Mouse (Mus musculus) limb, embryonic 13.5 days (tissue): ENCODE data around the gene Plekha5. TPM values are rescaled to one million over a fixed set of nuclear protein-coding genes. Genes with fewer than 3 reads are reported as not detected.
"Not testable (repeated sequence)": the region's sequence is repeated elsewhere in the genome, so short reads cannot be mapped to it uniquely, and the experiment has no call there.

Experiments
- ATAC-seq: fragments of 200-750 bp; cut with Nextera tagmentation; 2 replicates; pipeline ENCODE4 v1.8.0; 2017; ENCODE audit warnings: low read depth, moderate number of reproducible peaks, moderate TSS enrichment; ENCODE audit not compliant: low FRiP score
- H3K27ac ChIP-seq: fragments of 300-500 bp; sonication (generic); 2 replicates; pipeline ENCODE4 v1.5.1; 2015; ENCODE audit warnings: inconsistent platforms, mild to moderate bottlenecking, moderate library complexity
- H3K27me3 ChIP-seq: fragments of 300-500 bp; sonication (generic); 2 replicates; pipeline ENCODE4 v1.6.1; 2015; ENCODE audit warnings: mild to moderate bottlenecking, inconsistent platforms
- H3K36me3 ChIP-seq: fragments of 300-500 bp; sonication (generic); 2 replicates; pipeline ENCODE4 v1.6.1; 2015; ENCODE audit warnings: inconsistent platforms, mild to moderate bottlenecking, moderate library complexity
- H3K4me1 ChIP-seq: fragments of 300-500 bp; sonication (generic); 2 replicates; pipeline ENCODE4 v1.6.1; 2015; ENCODE audit warnings: inconsistent platforms
- H3K4me2 ChIP-seq: fragments of 300-500 bp; sonication (generic); replicated peaks from 2 replicates; pipeline ENCODE4 v1.6.1; 2015; ENCODE audit warnings: inconsistent platforms, mild to moderate bottlenecking, moderate library complexity
- H3K4me3 ChIP-seq: fragments of 300-500 bp; sonication (generic); 2 replicates; pipeline ENCODE4 v1.5.1; 2015; ENCODE audit warnings: moderate library complexity, mild to moderate bottlenecking, inconsistent platforms
- H3K9ac ChIP-seq: fragments of 300-500 bp; sonication (generic); 2 replicates; pipeline ENCODE4 v1.6.1; 2015; ENCODE audit warnings: mild to moderate bottlenecking, inconsistent platforms
- H3K9me3 ChIP-seq: fragments of 300-500 bp; sonication (generic); 2 replicates; pipeline ENCODE4 v1.6.1; 2016; ENCODE audit warnings: inconsistent platforms
- WGBS: fragments of 180-500 bp; shearing (Covaris S2); methylation state at CpG from one replicate; pipeline ENCODE4 v1.1.7; 2015; 5-methylcytosine and 5-hydroxymethylcytosine counted together
- polyA plus RNA-seq: library from polyadenylated mRNA; unstranded; fragments of >200 nt; fragmentation: Nextera tagmentation; extraction: Ambion mirVana; gene quantifications from 2 replicates; pipeline ENCODE4 v1.2.1, GENCODE M21; 2015

Plekha5 gene
- polyA plus RNA-seq, 1 experiment from 2014 or later, result 46.7 TPM

GRCm38 (mm10) chr6:140517188-140517587 is 93.3 kb downstream of the Plekha5 start:
- Histone ChIP-seq H3K9ac (no peak overlapping the region), H3K27ac (no peak overlapping the region), H3K9me3 (no peaks in the 10 kb centered on the region), H3K27me3 (no peaks in the 10 kb centered on the region), H3K4me2 (no peak overlapping the region), H3K4me3 (no peak overlapping the region), H3K4me1 (peaks cover 56% of the 10 kb centered on the region), H3K36me3 (no peaks in the 10 kb centered on the region)
- 77% methylated on average over 1 of the region's 1 CpGs for WGBS
- no peak for ATAC-seq

DNA sequence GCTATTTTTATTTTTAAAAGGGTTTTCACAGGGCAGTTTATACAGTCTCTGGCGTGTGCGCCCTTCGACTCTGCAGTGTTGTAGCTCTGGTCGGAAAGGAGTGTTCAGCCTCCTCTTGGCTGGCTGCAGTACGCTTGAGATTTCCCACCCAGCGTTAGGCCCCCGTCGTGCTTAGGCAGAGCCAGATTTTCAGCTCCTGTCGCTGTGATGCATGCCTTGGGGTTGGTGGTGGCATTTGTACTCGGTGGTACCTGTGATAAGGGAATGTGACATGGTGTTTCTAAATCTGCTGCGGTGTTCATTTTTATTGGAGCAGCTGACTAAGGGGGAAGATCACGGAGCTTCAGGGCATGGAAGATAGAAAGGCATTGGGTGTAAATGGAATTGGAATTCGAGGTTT is 95.2 kb downstream of the Plekha5 start:
- Histone ChIP-seq H3K9me3 (no peaks in the 10 kb centered on the region), H3K9ac (no peak overlapping the region; the same call in none of the 2 replicates), H3K27me3 (no peaks in the 10 kb centered on the region), H3K4me1 (peaks cover 51% of the 10 kb centered on the region), H3K4me3 (no peak overlapping the region), H3K27ac (peak overlapping the region; percentile 65; the same call in 1 of the 2 replicates), H3K36me3 (no peaks in the 10 kb centered on the region), H3K4me2 (peak overlapping the region; percentile 32)
- 22% methylated on average over 13 of the region's 13 CpGs for WGBS
- no peak for ATAC-seq

- Histone ChIP-seq H3K9me3 (no peaks in the 10 kb centered on the region), H3K4me3 (no peak overlapping the region), H3K27ac (peak overlapping the region; percentile 65; the same call in 1 of the 2 replicates), H3K36me3 (no peaks in the 10 kb centered on the region), H3K4me2 (peak overlapping the region; percentile 32), H3K27me3 (no peaks in the 10 kb centered on the region), H3K4me1 (peaks cover 47% of the 10 kb centered on the region), H3K9ac (peak overlapping the region; percentile 21; the same call in 1 of the 2 replicates)
- ATAC-seq, result no peak; the same call in 1 of the 2 replicates
- WGBS, result 13% methylated on average over 10 of the region's 10 CpGs
These were observed 95.8 kb downstream of the Plekha5 start for GRCm38 (mm10) chr6:140519488-140520159.

- H3K4me3 ChIP-seq, result no peak overlapping the region
- no peak overlapping the region for H3K27ac ChIP-seq
- H3K27me3 ChIP-seq, result no peaks in the 10 kb centered on the region
- peaks cover 44% of the 10 kb centered on the region for H3K4me1 ChIP-seq
- no peak for ATAC-seq
- H3K9me3 ChIP-seq, result no peaks in the 10 kb centered on the region
- H3K9ac ChIP-seq, result no peak overlapping the region
- 57% methylated on average over 6 of the region's 6 CpGs for WGBS
- H3K4me2 ChIP-seq, result no peak overlapping the region
- H3K36me3 ChIP-seq, result peaks cover 5% of the 10 kb centered on the region; the same call in 1 of the 2 replicates
These were observed 97.1 kb downstream of the Plekha5 start for GRCm38 (mm10) chr6:140520961-140521360.

GRCm38 (mm10) chr6:140521832-140522231 is 98.0 kb downstream of the Plekha5 start:
- no peak for ATAC-seq
- Histone ChIP-seq H3K9me3 (no peaks in the 10 kb centered on the region), H3K27me3 (no peaks in the 10 kb centered on the region), H3K27ac (no peak overlapping the region), H3K4me3 (no peak overlapping the region), H3K4me2 (no peak overlapping the region), H3K9ac (no peak overlapping the region), H3K36me3 (peaks cover 10% of the 10 kb centered on the region), H3K4me1 (peaks cover 44% of the 10 kb centered on the region)
- WGBS, result 70% methylated on average over 5 of the region's 5 CpGs

GRCm38 (mm10) chr6:140523600-140523999 is 99.7 kb downstream of the Plekha5 start:
- Histone ChIP-seq H3K4me3 (no peak overlapping the region), H3K27me3 (no peaks in the 10 kb centered on the region), H3K9me3 (no peaks in the 10 kb centered on the region), H3K9ac (no peak overlapping the region), H3K4me2 (no peak overlapping the region), H3K27ac (no peak overlapping the region), H3K36me3 (peaks cover 25% of the 10 kb centered on the region), H3K4me1 (peaks cover 40% of the 10 kb centered on the region)
- WGBS, result 65% methylated on average over 4 of the region's 4 CpGs
- ATAC-seq, result no peak

GRCm38 (mm10) chr6:140528414-140528813 is 104.6 kb downstream of the Plekha5 start:
- Histone ChIP-seq H3K27me3 (no peaks in the 10 kb centered on the region), H3K9me3 (no peaks in the 10 kb centered on the region), H3K4me2 (no peak overlapping the region), H3K4me1 (0 out of 2 replicates have a peak, but pooled peaks cover 3% of the 10 kb centered on the region), H3K36me3 (peaks cover 56% of the 10 kb centered on the region), H3K27ac (no peak overlapping the region), H3K9ac (no peak overlapping the region), H3K4me3 (no peak overlapping the region)
- ATAC-seq, result no peak
- WGBS, result 88% methylated on average over 6 of the region's 6 CpGs

DNA sequence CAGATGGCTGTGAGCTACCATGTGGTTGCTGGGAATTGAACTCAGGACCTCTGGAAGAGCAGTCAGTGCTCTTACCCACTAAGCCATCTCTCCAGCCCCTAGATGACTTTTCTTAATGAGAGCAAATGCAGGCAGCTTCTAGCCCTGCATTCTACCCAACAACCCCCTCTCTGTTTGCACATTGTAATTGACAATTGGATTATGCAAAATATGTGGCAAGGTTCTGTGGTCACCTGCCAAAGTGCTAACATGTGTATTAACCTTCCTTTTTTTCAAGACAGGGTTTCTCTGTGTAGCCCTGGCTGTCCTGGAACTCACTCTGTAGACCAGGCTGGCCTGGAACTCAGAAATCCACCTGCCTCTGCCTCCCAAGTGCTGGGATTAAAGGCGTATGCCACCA is 109.0 kb downstream of the Plekha5 start:
- not testable (repeated sequence) for H3K4me1 ChIP-seq, H3K27ac ChIP-seq, H3K4me3 ChIP-seq, H3K9me3 ChIP-seq, H3K27me3 ChIP-seq, ATAC-seq, H3K4me2 ChIP-seq, H3K9ac ChIP-seq
- H3K36me3 ChIP-seq, result peaks cover 69% of the 10 kb centered on the region
- 97% methylated on average over 1 of the region's 1 CpGs for WGBS

- Histone ChIP-seq H3K27ac (no peak overlapping the region), H3K4me3 (no peak overlapping the region), H3K36me3 (peaks cover 68% of the 10 kb centered on the region), H3K9ac (no peak overlapping the region), H3K4me1 (no peaks in the 10 kb centered on the region), H3K9me3 (no peaks in the 10 kb centered on the region), H3K27me3 (no peaks in the 10 kb centered on the region), H3K4me2 (no peak overlapping the region)
- no peak for ATAC-seq
- WGBS, result 92% methylated on average over 5 of the region's 5 CpGs
These were observed 109.8 kb downstream of the Plekha5 start for GRCm38 (mm10) chr6:140533606-140534005.

DNA sequence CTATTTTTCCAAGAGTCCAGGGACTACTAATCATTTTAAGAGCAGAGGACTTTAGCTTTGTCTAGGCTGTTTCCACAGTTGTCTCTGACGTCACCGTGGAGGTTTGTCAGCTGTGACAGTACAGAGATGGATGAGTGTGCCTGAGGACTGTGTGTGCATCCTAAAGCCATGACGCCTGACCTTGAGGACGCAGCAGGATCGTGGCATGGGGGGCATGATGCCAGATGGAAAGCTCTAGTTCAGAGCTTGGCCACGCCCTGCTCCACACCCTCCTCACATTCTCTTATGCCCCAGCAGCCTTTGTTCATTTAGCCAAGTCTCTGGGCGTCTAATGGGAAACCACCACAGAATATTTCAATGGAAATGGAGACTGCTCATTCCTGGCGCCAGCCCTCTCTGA is 111.7 kb downstream of the Plekha5 start:
- H3K4me2 ChIP-seq, result no peak overlapping the region
- H3K36me3 ChIP-seq, result peaks cover 71% of the 10 kb centered on the region
- no peak overlapping the region for H3K9ac ChIP-seq
- H3K9me3 ChIP-seq, result no peaks in the 10 kb centered on the region
- no peaks in the 10 kb centered on the region for H3K4me1 ChIP-seq
- ATAC-seq, result no peak
- 87% methylated on average over 8 of the region's 8 CpGs for WGBS
- no peak overlapping the region for H3K4me3 ChIP-seq
- H3K27me3 ChIP-seq, result no peaks in the 10 kb centered on the region
- no peak overlapping the region for H3K27ac ChIP-seq

GRCm38 (mm10) chr6:140541919-140542318 is 118.1 kb downstream of the Plekha5 start:
- Histone ChIP-seq H3K4me2 (no peak overlapping the region), H3K36me3 (peaks cover 71% of the 10 kb centered on the region), H3K27ac (no peak overlapping the region), H3K27me3 (no peaks in the 10 kb centered on the region), H3K4me3 (no peak overlapping the region), H3K9ac (no peak overlapping the region), H3K4me1 (0 out of 2 replicates have a peak, but pooled peaks cover 9% of the 10 kb centered on the region), H3K9me3 (no peaks in the 10 kb centered on the region)
- ATAC-seq, result no peak
- 91% methylated on average over 3 of the region's 3 CpGs for WGBS

- no peak overlapping the region for H3K27ac ChIP-seq
- H3K4me3 ChIP-seq, result no peak overlapping the region
- H3K9ac ChIP-seq, result no peak overlapping the region
- H3K9me3 ChIP-seq, result no peaks in the 10 kb centered on the region
- no peak overlapping the region for H3K4me2 ChIP-seq
- H3K4me1 ChIP-seq, result 0 out of 2 replicates have a peak, but pooled peaks cover 10% of the 10 kb centered on the region
- H3K36me3 ChIP-seq, result peaks cover 71% of the 10 kb centered on the region
- H3K27me3 ChIP-seq, result no peaks in the 10 kb centered on the region
- no peak for ATAC-seq
- WGBS, result 90% methylated on average over 11 of the region's 11 CpGs
These were observed 119.3 kb downstream of the Plekha5 start for GRCm38 (mm10) chr6:140543005-140543794.
